Mouse (Mus musculus): ENCODE results near the gene Gm11172. TPM values are rescaled to one million over a fixed set of nuclear protein-coding genes. Genes with fewer than 3 reads are reported as not detected.
A peak's percentile ranks its signal among the peaks of the same experiment; 100 is the strongest.

Gm11172 gene
- not detected in 2 replicates for polyA plus RNA-seq (2016; fragmentation: Nextera tagmentation; extraction: Ambion mirVana)

DNA sequence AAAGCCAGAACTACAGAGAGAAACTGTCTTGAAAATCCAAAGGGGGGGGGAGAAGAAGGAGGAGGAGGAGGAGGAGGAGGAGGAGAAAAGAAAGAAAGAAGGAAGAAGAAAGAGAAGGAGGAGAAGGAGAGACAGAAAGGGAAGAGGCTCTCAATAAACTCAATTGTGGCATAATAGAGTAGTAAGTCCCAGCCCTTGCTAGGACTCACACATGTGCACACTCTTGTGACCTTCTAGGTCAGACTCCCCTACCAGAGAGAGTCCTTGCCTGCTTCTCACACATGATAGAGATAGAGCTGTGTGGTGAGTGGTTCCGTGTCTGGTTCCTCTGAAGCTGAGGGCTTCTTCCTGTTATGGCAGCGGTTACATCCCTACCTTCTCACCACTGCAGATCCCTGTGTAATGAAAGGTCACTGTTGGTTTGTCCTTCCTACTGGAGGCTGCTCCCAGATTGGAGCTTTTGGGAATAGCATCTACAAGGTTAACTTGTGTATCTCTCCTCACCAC lies at the start of gene Gm11172:
TSS of gene Gm11172 (plus strand) at position 51 of the 507 bp plus-strand sequence.
- Histone ChIP-seq H3K9me3 (replicated peaks) (no peaks in the 10 kb centered on the region), H3K36me3 (no peaks in the 10 kb centered on the region), H3K4me3 (no peak within 1 kb of the TSS), H3K27me3 (ENCODE audit: low read depth, poor library complexity, severe bottlenecking) (no peaks in the 10 kb centered on the region), H3K4me1 (peaks cover 9% of the 10 kb centered on the region; the same call in 1 of the 2 replicates), H3K27ac (no peak within 1 kb of the TSS)
- no peak for DNase-seq (ENCODE audit: low spot score)
- 83% methylated on average over 2 of the region's 2 CpGs for WGBS

- WGBS: 51% methylated on average over 6 of the region's 6 CpGs
- Histone ChIP-seq H3K4me1 (peaks cover 19% of the 10 kb centered on the region), H3K4me3 (no peak overlapping the region), H3K27me3 (ENCODE audit: low read depth, poor library complexity, severe bottlenecking) (0 out of 2 replicates have a peak, but pooled peaks cover 3% of the 10 kb centered on the region), H3K36me3 (no peaks in the 10 kb centered on the region), H3K27ac (no peak overlapping the region), H3K9me3 (replicated peaks) (no peaks in the 10 kb centered on the region)
- no peak for DNase-seq (ENCODE audit: low spot score)
These were observed 49.0 kb upstream of the Gm11172 start for GRCm38 (mm10) chr16:10763540-10764264.

- Histone ChIP-seq H3K4me1 (peaks cover 25% of the 10 kb centered on the region), H3K36me3 (no peaks in the 10 kb centered on the region), H3K27me3 (ENCODE audit: low read depth, poor library complexity, severe bottlenecking) (0 out of 2 replicates have a peak, but pooled peaks cover 6% of the 10 kb centered on the region), H3K4me3 (no peak overlapping the region), H3K27ac (no peak overlapping the region), H3K9me3 (replicated peaks) (no peaks in the 10 kb centered on the region)
- 79% methylated on average over 2 of the region's 2 CpGs for WGBS
- no peak for DNase-seq (ENCODE audit: low spot score)
These were observed 48.4 kb upstream of the Gm11172 start for GRCm38 (mm10) chr16:10764323-10764722.

GRCm38 (mm10) chr16:10767158-10767557 lies 45.6 kb upstream of the Gm11172 start:
- H3K4me3 ChIP-seq: no peak overlapping the region
- WGBS: 53% methylated on average over 4 of the region's 4 CpGs

GRCm38 (mm10) chr16:10768821-10769220 lies 43.9 kb upstream of the Gm11172 start:
- H3K27ac ChIP-seq: no peak overlapping the region
- H3K4me1 ChIP-seq: peaks cover 26% of the 10 kb centered on the region
- DNase-seq (ENCODE audit: low spot score): no peak
- no peaks in the 10 kb centered on the region for H3K9me3 ChIP-seq (replicated peaks)
- 55% methylated on average over 9 of the region's 9 CpGs for WGBS
- H3K36me3 ChIP-seq: no peaks in the 10 kb centered on the region
- H3K27me3 ChIP-seq (ENCODE audit: low read depth, poor library complexity, severe bottlenecking): 0 out of 2 replicates have a peak, but pooled peaks cover 6% of the 10 kb centered on the region
- H3K4me3 ChIP-seq: no peak overlapping the region

More at GRCm38 (mm10) chr16:10767158-10767557, 45.6 kb upstream of the Gm11172 start:
- H3K27me3 ChIP-seq (ENCODE audit: low read depth, poor library complexity, severe bottlenecking): 0 out of 2 replicates have a peak, but pooled peaks cover 6% of the 10 kb centered on the region
- peaks cover 34% of the 10 kb centered on the region for H3K4me1 ChIP-seq
- H3K36me3 ChIP-seq: no peaks in the 10 kb centered on the region
- DNase-seq (ENCODE audit: low spot score): peak; percentile 70
- no peaks in the 10 kb centered on the region for H3K9me3 ChIP-seq (replicated peaks)
- H3K27ac ChIP-seq: no peak overlapping the region

GRCm38 (mm10) chr16:10769661-10770060 lies 43.1 kb upstream of the Gm11172 start:
- DNase-seq (ENCODE audit: low spot score): no peak
- Histone ChIP-seq H3K27ac (0 out of 2 replicates have a peak overlapping the region, but pooled peaks have one; percentile 2), H3K4me1 (peaks cover 26% of the 10 kb centered on the region), H3K36me3 (no peaks in the 10 kb centered on the region), H3K27me3 (ENCODE audit: low read depth, poor library complexity, severe bottlenecking) (0 out of 2 replicates have a peak, but pooled peaks cover 6% of the 10 kb centered on the region), H3K4me3 (no peak overlapping the region), H3K9me3 (replicated peaks) (no peaks in the 10 kb centered on the region)
- WGBS: 34% methylated on average over 2 of the region's 2 CpGs

DNA sequence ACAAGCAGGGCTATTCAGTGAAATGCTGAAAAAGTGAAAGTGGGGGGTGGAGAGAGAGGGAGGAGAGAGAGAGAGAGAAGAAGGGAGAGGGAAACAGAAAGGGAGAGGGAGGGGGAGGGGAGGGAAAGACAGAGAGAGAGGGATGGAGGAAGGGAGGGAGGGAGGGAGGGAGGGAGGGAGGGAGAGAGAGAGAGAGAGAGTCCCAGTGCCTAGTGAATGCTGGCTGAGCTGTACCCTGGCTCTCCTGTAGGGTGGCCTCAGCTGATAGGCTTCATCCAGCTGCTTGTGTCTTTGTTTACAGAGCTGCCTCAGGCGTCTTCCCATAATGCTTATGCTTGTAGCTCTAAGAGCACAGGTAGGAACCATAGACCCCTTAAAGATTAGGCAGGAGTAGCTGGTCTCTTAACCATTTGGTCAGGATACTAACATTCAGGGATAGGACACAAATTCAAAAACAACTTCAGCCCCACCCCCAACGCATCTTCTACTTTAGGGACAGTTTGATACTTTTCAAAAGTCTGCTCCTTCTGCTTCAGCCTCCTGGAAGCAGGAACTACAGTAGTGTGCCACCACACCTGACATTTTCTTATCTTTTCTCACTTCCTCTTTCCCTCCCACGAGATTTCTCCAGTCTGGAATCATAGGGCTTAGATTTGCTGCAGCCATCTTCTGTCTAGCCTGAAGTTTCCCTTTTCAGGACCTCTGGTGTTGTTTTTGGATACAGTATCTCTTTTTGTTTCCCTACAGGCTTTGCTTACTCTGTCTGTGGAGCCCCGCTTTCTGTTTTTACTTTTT lies 42.0 kb upstream of the Gm11172 start:
- H3K36me3 ChIP-seq: no peaks in the 10 kb centered on the region
- H3K9me3 ChIP-seq (replicated peaks): no peaks in the 10 kb centered on the region
- WGBS: 44% methylated on average over 4 of the region's 4 CpGs
- no peak overlapping the region for H3K27ac ChIP-seq
- H3K4me1 ChIP-seq: peaks cover 26% of the 10 kb centered on the region
- no peak overlapping the region for H3K4me3 ChIP-seq
- H3K27me3 ChIP-seq (ENCODE audit: low read depth, poor library complexity, severe bottlenecking): 0 out of 2 replicates have a peak, but pooled peaks cover 6% of the 10 kb centered on the region
- DNase-seq (ENCODE audit: low spot score): no peak

GRCm38 (mm10) chr16:10771769-10772510 lies 40.8 kb upstream of the Gm11172 start:
- Histone ChIP-seq H3K27ac (no peak overlapping the region), H3K36me3 (no peaks in the 10 kb centered on the region), H3K27me3 (ENCODE audit: low read depth, poor library complexity, severe bottlenecking) (0 out of 2 replicates have a peak, but pooled peaks cover 6% of the 10 kb centered on the region), H3K9me3 (replicated peaks) (no peaks in the 10 kb centered on the region), H3K4me3 (no peak overlapping the region), H3K4me1 (peaks cover 26% of the 10 kb centered on the region)
- 42% methylated on average over 19 of the region's 19 CpGs for WGBS
- no peak for DNase-seq (ENCODE audit: low spot score)

- Histone ChIP-seq H3K36me3 (no peaks in the 10 kb centered on the region), H3K27me3 (ENCODE audit: low read depth, poor library complexity, severe bottlenecking) (0 out of 2 replicates have a peak, but pooled peaks cover 5% of the 10 kb centered on the region), H3K9me3 (replicated peaks) (no peaks in the 10 kb centered on the region), H3K27ac (no peak overlapping the region), H3K4me3 (no peak overlapping the region), H3K4me1 (peaks cover 28% of the 10 kb centered on the region)
- no peak for DNase-seq (ENCODE audit: low spot score)
- WGBS: 88% methylated on average over 8 of the region's 8 CpGs
These were observed 39.2 kb upstream of the Gm11172 start for GRCm38 (mm10) chr16:10773543-10773942.

GRCm38 (mm10) chr16:10774726-10775125 lies 38.0 kb upstream of the Gm11172 start:
- H3K4me3 ChIP-seq: no peak overlapping the region
- WGBS: 63% methylated on average over 4 of the region's 4 CpGs
- no peaks in the 10 kb centered on the region for H3K36me3 ChIP-seq
- H3K9me3 ChIP-seq (replicated peaks): no peaks in the 10 kb centered on the region
- DNase-seq (ENCODE audit: low spot score): no peak
- no peak overlapping the region for H3K27ac ChIP-seq
- H3K4me1 ChIP-seq: peaks cover 16% of the 10 kb centered on the region
- H3K27me3 ChIP-seq (ENCODE audit: low read depth, poor library complexity, severe bottlenecking): no peaks in the 10 kb centered on the region

DNA sequence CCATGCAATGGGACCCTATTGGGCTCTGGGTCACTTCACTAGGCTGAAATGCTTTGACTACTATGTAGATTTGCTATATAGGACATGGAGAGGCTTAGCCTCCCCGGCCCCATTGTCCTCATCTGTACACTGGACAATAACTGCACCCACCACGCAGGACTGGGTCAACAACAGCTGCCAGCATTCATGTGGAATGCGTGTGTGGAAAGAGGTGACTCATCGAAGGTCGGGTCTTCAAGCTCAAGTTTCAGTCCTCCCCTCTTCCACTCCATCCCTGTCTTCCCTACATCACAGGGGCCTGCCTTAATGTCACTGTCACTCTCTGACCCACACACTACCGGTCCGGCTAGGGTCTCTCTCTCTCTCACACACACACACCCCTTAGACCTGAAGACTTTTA lies 36.4 kb upstream of the Gm11172 start:
- WGBS: 65% methylated on average over 7 of the region's 7 CpGs
- no peaks in the 10 kb centered on the region for H3K27me3 ChIP-seq (ENCODE audit: low read depth, poor library complexity, severe bottlenecking)
- H3K27ac ChIP-seq: no peak overlapping the region
- H3K9me3 ChIP-seq (replicated peaks): no peaks in the 10 kb centered on the region
- H3K4me3 ChIP-seq: no peak overlapping the region
- no peaks in the 10 kb centered on the region for H3K36me3 ChIP-seq
- peaks cover 19% of the 10 kb centered on the region; the same call in 1 of the 2 replicates for H3K4me1 ChIP-seq
- DNase-seq (ENCODE audit: low spot score): no peak

GRCm38 (mm10) chr16:10777579-10778160 lies 35.0 kb upstream of the Gm11172 start:
- Histone ChIP-seq H3K27me3 (ENCODE audit: low read depth, poor library complexity, severe bottlenecking) (no peaks in the 10 kb centered on the region), H3K4me3 (no peak overlapping the region), H3K36me3 (no peaks in the 10 kb centered on the region), H3K9me3 (replicated peaks) (no peaks in the 10 kb centered on the region), H3K4me1 (peaks cover 28% of the 10 kb centered on the region), H3K27ac (no peak overlapping the region)
- DNase-seq (ENCODE audit: low spot score): no peak
- 79% methylated on average over 5 of the region's 5 CpGs for WGBS
